Mouse (Mus musculus) testis, adult 2 months (tissue): ENCODE measurements around the gene Kdsr.

Source experiments
- CTCF ChIP-seq: fragments of 200-500 bp; IDR thresholded peaks from 2 replicates; pipeline ENCODE4 v1.5.1; 2012; ENCODE audit warnings: low read depth, mild to moderate bottlenecking, inconsistent platforms, low read length, moderate library complexity; ENCODE audit not compliant: control insufficient read depth, insufficient read depth, insufficient replicate concordance
- POLR2A ChIP-seq: fragments of 200-500 bp; IDR thresholded peaks from 2 replicates; pipeline ENCODE4 v1.6.1; 2012; ENCODE audit warnings: low read depth, mild to moderate bottlenecking, inconsistent platforms, low read length, moderate library complexity; ENCODE audit not compliant: control insufficient read depth

DNA sequence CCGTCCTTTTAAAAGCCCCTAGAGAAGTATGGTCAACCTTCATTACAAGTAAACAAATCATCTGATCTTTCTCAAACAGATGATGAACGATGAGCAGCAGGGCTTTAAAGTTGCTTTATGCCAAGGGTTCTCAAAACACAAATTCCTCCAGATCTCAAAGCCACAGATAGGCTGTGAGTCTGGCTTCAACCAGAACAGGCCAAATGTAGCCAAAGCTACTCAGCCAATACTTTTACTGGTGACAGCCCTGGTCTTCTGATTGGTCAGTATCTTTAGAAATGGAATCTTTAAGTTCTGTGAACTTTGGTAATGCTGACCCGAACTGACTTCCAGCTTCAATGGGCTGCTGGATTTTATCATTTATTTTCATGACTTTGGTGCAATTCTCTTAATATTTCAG lies 56.3 kb downstream of the Kdsr start:
- TF ChIP-seq CTCF = no peak
- TF ChIP-seq POLR2A = no peak
